Mouse (Mus musculus) thymus, adult 2 months (tissue): ENCODE data around the gene Nhs.

Source experiments
- CTCF ChIP-seq: fragments of 200-500 bp; IDR thresholded peaks from 2 replicates; pipeline ENCODE4 v1.5.1; 2012; ENCODE audit warnings: mild to moderate bottlenecking, control low read depth, low read length, moderate library complexity, borderline replicate concordance; ENCODE audit not compliant: control insufficient read depth, poor library complexity, insufficient read depth; ENCODE audit errors: extremely low read depth
- POLR2A ChIP-seq: fragments of 200-500 bp; IDR thresholded peaks from 2 replicates; pipeline ENCODE4 v1.6.1; 2012; ENCODE audit warnings: mild to moderate bottlenecking, low read length, control low read depth, moderate library complexity; ENCODE audit not compliant: control insufficient read depth, poor library complexity, insufficient read depth; ENCODE audit errors: extremely low read depth

GRCm38 (mm10) chrX:161883661-161884060 lies 275.9 kb downstream of the Nhs start:
- TF ChIP-seq CTCF (no peak), POLR2A (no peak)
